Mouse (Mus musculus): ENCODE measurements around the gene Hoxb6. TPM values are rescaled to one million over a fixed set of nuclear protein-coding genes. Genes with fewer than 3 reads are reported as not detected.

Gene Hoxb6
- total RNA-seq, 1 experiment from 2014 or later = 39.8 TPM

DNA sequence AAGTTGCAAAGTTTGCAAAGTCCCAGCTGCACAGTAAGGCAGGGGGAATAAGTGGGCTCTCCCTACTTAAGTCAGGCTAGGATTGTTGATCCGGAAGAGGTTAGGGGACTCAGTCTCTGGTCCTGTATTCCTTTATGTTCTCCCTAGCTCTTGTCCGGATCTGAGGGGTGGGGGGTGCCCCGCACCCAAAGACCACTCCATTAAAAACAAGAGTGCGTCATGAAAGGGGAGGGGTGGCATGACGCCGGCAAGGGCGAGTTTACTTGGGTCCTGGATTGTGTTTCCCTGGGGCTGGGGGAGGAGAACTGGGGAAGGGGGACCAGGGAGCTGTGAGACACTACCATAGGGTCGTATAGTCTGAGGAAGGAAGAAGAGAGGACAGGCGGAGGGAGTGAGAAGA lies 7.5 kb downstream of the Hoxb6 start:
- DNase-seq = peak; percentile 32

GRCm38 (mm10) chr11:96300354-96301063 lies 8.2 kb downstream of the Hoxb6 start:
- DNase-seq = peak; percentile 66

- no peak for DNase-seq
Observed at GRCm38 (mm10) chr11:96301064-96301431, 8.8 kb downstream of the Hoxb6 start.

DNA sequence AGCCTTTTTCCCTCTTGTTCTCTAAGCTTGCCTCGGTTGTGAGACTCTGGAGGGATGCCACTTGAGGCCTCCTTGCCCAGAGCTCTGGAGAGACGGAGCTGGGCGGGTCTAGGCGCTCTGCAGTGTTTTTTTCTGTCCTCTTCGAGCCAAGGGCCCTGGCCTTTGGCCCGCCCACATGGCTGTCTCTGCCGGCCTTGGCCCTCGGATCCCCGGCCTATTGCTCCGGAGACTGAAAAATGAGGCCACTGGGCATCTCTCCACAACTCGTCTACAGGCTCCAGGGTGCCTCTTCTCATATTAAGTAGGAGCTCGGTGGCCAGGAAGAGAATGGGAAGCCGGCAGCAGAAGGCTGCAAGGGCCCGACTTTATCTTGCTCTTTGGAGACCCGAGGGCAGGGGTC lies 9.6 kb downstream of the Hoxb6 start:
- DNase-seq = peak; percentile 91

GRCm38 (mm10) chr11:96302381-96303150 lies 10.3 kb downstream of the Hoxb6 start:
- no peak for DNase-seq

- peak; percentile 94 for DNase-seq
Observed at GRCm38 (mm10) chr11:96303151-96304099, 11.1 kb downstream of the Hoxb6 start, which contains the start of gene Hoxb5. Gene Hoxb5, plus strand, starts transcription at chr11:96303336.

DNA sequence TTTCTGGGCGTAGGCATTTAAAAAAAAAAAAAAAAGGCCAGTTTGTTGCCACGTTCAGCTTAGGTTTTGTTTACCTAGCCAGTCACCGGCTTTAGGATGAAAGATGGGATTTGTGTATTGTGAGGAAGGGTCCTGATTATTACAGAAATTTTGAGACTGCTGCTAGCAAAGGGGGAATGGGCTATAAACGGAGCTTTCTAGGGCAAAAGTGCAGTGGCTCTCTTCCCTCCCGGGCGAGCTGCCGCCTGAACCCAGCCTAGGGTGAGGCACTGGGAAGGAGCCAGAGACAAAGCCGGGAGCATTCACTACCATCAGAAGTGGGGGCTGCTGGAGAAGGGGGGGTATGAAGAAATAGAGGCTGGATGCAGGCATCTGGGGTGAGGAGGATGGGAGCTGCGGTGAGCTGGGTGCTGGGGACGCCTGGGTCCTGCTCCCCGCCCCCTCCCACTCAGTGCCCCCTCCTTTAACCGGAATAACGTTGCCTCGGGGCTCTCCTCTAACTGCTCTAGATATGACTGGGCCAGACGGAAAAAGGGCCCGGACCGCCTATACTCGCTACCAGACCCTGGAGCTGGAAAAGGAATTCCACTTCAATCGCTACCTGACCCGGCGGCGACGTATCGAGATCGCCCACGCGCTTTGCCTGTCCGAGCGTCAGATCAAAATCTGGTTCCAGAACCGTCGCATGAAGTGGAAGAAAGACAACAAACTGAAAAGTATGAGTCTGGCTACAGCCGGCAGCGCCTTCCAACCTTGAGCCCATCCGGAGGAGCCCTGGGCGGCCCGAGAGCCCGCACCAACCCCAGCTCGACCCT lies 12.3 kb downstream of the Hoxb6 start:
- DNase-seq = peak; percentile 55

- no peak for DNase-seq
Observed at GRCm38 (mm10) chr11:96305505-96306182, 13.4 kb downstream of the Hoxb6 start.

- peak; percentile 43 for DNase-seq
Observed at GRCm38 (mm10) chr11:96306183-96306907, 14.1 kb downstream of the Hoxb6 start.

DNA sequence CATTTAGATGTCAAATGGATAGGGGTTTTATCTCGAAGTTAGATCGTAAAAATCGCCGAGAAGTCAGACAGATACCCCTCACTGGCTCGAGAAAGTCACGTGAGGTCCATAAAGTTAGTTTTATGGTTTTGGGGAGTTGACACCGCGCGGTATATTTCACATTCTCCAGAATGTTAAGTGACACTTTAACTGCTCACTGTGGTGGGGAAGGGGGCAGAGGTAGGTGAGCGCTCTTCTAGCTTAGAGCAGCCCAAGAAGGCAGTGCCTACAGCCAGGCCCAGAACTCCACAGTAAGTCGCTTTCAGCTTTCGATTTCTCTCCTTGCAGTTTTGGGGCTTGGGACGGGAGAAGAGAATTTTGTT lies 14.6 kb downstream of the Hoxb6 start:
- DNase-seq = peak; percentile 58

DNA sequence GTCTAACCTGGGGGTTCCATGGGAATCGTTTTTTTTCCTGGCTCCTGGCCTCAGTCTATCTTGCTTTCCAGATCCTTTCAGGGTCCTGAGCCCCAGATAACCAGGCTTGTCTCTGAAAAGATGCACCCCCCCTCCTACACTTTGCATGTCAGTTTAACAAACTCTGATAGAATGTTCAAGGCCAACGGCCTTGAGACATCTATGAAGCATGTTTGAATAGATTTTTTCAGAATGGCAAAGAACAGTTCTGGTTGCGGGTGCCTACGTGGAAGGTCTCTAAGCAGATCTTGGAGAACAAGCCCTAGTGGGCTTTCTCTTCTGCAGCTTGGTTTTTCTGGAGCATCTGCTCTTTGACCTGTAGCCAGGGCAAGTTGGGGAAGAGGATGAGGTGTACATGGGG lies 16.5 kb downstream of the Hoxb6 start:
- DNase-seq = peak; percentile 56

- peak; percentile 51 for DNase-seq
Observed at GRCm38 (mm10) chr11:96309288-96309687, 17.0 kb downstream of the Hoxb6 start.

DNA sequence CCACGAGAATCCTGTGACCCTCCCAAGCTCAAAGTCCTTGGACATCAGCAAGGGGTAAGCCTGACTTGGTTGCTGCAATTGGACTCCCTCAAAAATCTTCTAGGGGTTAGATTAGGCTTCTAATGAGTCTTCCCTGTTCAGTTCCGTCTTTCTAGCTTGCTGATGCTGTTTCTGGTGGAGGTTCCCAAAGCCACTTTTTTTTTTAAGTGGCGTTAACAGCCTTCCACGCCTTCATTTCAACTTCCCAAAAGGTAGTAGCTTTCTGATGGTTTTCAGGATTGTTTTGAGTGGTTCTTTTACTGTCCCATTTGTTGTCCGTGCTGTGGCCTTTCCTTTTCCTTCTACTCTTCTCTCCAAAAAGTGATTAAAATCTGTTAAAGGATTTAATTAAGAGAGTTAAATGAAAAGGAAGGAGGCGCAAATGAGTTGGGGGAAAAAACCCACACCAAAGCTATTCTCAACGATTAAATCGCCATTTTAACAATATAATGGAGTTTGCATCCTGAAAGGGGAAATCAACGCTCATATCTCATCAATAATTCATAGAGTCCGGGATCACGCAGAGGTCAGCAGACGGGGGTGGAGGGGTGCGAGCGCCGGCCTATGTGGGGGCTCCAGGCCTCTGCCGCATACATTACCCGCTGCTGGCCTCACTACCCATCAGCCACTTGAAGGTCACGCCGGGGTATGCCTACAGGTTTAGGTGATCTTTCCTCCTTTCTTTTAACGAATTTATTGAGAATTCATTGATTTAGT lies 18.1 kb downstream of the Hoxb6 start:
- DNase-seq = no peak

DNA sequence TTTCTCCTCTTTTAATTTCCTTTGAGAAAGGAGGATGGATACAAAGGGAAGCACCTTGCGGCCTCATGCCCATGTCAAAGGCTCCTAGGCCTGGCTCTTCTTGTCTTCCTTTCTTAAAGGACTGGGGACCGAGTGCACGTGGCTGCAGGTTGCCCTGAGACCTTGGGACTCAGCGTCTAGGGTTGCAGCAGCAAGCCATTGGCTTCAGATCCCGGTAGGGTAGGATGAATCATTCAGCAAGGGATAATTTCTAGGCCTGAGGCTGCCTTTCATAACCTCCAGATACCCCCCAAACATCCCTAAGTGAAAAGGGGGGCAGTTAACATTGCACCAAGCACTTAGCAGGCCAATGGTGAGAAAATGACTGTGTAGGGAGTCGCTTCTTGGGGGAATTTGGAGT lies 18.8 kb downstream of the Hoxb6 start:
- peak; percentile 67 for DNase-seq

GRCm38 (mm10) chr11:96311520-96312417 lies 19.5 kb downstream of the Hoxb6 start:
- DNase-seq = peak; percentile 87

DNA sequence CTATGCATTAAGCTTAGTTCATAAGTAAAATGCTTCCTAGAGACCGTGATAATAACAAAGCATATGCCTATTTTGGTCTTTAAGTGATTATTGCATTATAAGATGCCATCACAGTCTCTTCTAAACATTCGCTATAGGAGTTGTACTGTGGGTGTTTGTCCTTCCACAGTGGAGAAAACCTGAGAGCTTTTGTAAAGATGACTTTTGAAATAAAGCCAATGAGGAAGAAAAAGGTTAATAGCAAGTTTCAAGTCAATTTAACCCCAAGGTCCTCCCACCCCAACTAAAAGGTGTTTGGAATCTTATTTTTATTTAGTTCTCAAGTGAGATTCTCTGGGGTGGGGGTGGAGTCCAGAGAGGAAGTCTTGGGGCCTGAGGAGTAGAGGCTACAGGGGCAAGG lies 20.9 kb downstream of the Hoxb6 start:
- DNase-seq = no peak

DNA sequence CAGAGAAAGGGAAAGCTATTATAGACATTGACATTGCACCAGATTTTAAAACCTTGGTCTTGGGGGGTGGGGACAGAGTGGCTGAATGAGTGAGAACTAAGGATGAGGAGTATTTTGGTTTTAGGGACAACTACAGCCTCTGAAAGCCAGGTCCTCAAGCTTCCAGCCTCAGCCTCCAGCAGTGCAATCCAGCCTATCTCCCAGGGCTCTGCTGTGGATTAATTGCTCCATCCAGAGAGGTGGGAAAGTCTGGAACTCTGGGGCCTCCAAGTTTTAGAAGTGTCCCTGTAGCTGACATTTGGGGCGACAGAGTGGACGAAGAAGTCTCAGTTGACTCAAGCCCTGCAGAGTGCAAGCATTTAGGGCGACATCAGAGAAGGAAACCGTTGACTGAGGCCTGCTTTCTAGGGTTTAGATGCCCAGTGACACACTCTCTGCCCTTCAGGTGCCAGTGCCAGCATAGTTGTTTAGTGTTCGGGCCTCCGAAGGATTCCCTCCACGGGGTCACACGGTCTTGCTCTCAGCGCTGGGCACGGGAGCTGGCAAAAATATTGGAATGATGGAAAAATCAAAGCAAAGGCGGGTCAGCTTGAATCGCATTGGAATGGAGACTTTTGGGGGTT lies 21.6 kb downstream of the Hoxb6 start:
- DNase-seq = peak; percentile 43

Data from adrenal gland, postnatal 14 days (tissue).